Comparison of ENCODE assay signal across 9 mouse cellular contexts in the genomic region with DNA sequence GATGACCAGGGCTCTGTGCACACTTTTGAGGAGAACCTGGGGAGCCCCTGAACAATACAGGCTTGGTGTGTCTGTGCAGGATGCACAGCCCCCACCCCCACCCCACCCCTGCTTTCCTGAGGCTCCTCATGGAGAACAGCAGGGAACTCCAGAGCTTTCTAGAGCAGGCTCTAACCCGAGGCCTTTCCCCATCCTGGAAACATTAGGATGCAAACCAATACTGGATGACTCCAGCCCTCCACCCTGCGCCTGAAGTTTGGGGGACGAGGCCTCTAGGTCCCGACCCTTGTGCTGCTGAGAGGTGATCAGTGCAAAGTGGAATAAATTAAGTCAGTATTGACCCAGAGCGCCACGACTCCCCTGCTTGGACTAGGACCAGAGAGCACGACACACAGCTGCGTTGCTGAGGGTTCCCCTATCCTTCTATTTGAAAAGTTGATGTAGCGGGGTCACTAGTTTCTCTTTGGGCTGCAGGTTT. TPM values are rescaled to one million over a fixed set of nuclear protein-coding genes. Genes with fewer than 3 reads are reported as not detected.
A peak's percentile ranks its signal among the peaks of the same experiment; 100 is the strongest.
DNase-seq lines count a peak whose midpoint lies in the region; ATAC-seq and TF ChIP-seq lines count a peak whose summit lies in the region.
"Had no signal": no experiment of that assay in that cellular context is flagged by ENCODE, and none has a peak within 500 bp of the region (broad histone marks: within the 10 kb centered on the region; RNA-seq: fewer than 3 reads in every experiment).

No protein-coding gene starts in this region.

- TF ChIP-seq POLR2A in embryonic fibroblast, embryonic 13.5 days (IDR thresholded peaks at IDR 0.05; ENCODE audit: low read depth, low read length), result no peak

- peaks cover 100% of the 10 kb centered on the region for H3K27me3 ChIP-seq in lung, embryonic 15.5 days
- H3K27me3 ChIP-seq in limb, embryonic 10.5 days (ENCODE audit: low read depth, poor library complexity, severe bottlenecking), result peaks cover 100% of the 10 kb centered on the region
- peaks cover 11% of the 10 kb centered on the region for H3K27me3 ChIP-seq in neural tube, embryonic 14.5 days (ENCODE audit: control insufficient read depth, insufficient read depth, low read length)

- no peaks in the 10 kb centered on the region for H3K36me3 ChIP-seq in lung, embryonic 15.5 days
- no peaks in the 10 kb centered on the region for H3K36me3 ChIP-seq in limb, embryonic 10.5 days
- no peaks in the 10 kb centered on the region for H3K36me3 ChIP-seq in neural tube, embryonic 14.5 days (ENCODE audit: control insufficient read depth, insufficient read depth, low read length)

- no peak overlapping the region for H3K9ac ChIP-seq in lung, embryonic 15.5 days
- H3K9ac ChIP-seq in neural tube, embryonic 14.5 days (replicated peaks; ENCODE audit: low read depth, low read length), result no peak overlapping the region

- peaks cover 35% of the 10 kb centered on the region for H3K4me1 ChIP-seq in lung, embryonic 15.5 days
- H3K4me1 ChIP-seq in embryonic fibroblast, embryonic 13.5 days (ENCODE audit: control insufficient read depth, insufficient read depth, low read length), result peaks cover 2% of the 10 kb centered on the region; the same call in 1 of the 2 replicates
- H3K4me1 ChIP-seq in limb, embryonic 10.5 days, result peaks cover 99% of the 10 kb centered on the region
- peaks cover 38% of the 10 kb centered on the region for H3K4me1 ChIP-seq in neural tube, embryonic 14.5 days (ENCODE audit: control insufficient read depth, insufficient read depth, low read length)

- no peak overlapping the region for H3K27ac ChIP-seq in lung, embryonic 15.5 days
- no peak overlapping the region for H3K27ac ChIP-seq in embryonic fibroblast, embryonic 13.5 days (ENCODE audit: insufficient read depth, low read length)
- no peak overlapping the region; the same call in 1 of the 2 replicates for H3K27ac ChIP-seq in limb, embryonic 10.5 days
- no peak overlapping the region for H3K27ac ChIP-seq in neural tube, embryonic 14.5 days (ENCODE audit: low read depth, low read length)

- no peak for ATAC-seq in lung, embryonic 15.5 days (ENCODE audit: borderline replicate concordance, extremely low read depth, low FRiP score, low TSS enrichment)
- no peak for ATAC-seq in neural tube, embryonic 14.5 days (ENCODE audit: low read depth)
- no peak for ATAC-seq in erythroid progenitor cell, adult 5-6 weeks (replicated peaks; ENCODE audit: low FRiP score, poor library complexity, severe bottlenecking)

- peak overlapping the region; percentile 59 for H3K4me2 ChIP-seq in lung, embryonic 15.5 days
- H3K4me2 ChIP-seq in neural tube, embryonic 14.5 days (ENCODE audit: low read depth, low read length), result peak overlapping the region; percentile 78

- TF ChIP-seq CTCF in embryonic fibroblast, embryonic 13.5 days (IDR thresholded peaks at IDR 0.05; ENCODE audit: borderline replicate concordance, insufficient read depth, low read length), result no peak

- no peak for DNase-seq in lung, postnatal 25 days (ENCODE audit: low spot score)
- no peak for DNase-seq in limb, embryonic 10.5 days (ENCODE audit: low spot score)
- DNase-seq in urinary bladder, adult 2 months (ENCODE audit: low spot score), result no peak
- no peak for DNase-seq in right cerebral cortex, postnatal 10 days (ENCODE audit: low spot score in 2 of 2)
- DNase-seq: cerebellum, adult 11 months had no signal

- H3K9me3 ChIP-seq in lung, embryonic 15.5 days, result no peaks in the 10 kb centered on the region
- no peaks in the 10 kb centered on the region for H3K9me3 ChIP-seq in limb, embryonic 10.5 days (replicated peaks)
- H3K9me3 ChIP-seq in neural tube, embryonic 14.5 days (ENCODE audit: control insufficient read depth, low read length), result no peaks in the 10 kb centered on the region

- WGBS in lung, embryonic 15.5 days, result 17% methylated on average over 9 of the region's 9 CpGs
- 16% methylated on average over 9 of the region's 9 CpGs for WGBS in limb, embryonic 10.5 days
- WGBS in neural tube, embryonic 14.5 days, result 9% methylated on average over 9 of the region's 9 CpGs

- peak overlapping the region; percentile 30 for H3K4me3 ChIP-seq in lung, embryonic 15.5 days
- H3K4me3 ChIP-seq in embryonic fibroblast, embryonic 13.5 days (ENCODE audit: insufficient read depth, low read length), result 0 out of 2 replicates have a peak overlapping the region, but pooled peaks have one; percentile 31
- peak overlapping the region; percentile 49 for H3K4me3 ChIP-seq in limb, embryonic 10.5 days
- H3K4me3 ChIP-seq in neural tube, embryonic 14.5 days (ENCODE audit: low read depth, low read length), result peak overlapping the region; percentile 54; the same call in 1 of the 2 replicates

RNA-seq across cellular contexts. Expression of gene Gbx2, which starts 4.4 kb away (rescaled TPM):
- polyA plus RNA-seq in lung, embryonic 15.5 days (2015; fragmentation: Nextera tagmentation; extraction: Ambion mirVana), result 0.16 TPM in 1 of 2 replicates, not detected in the other
- not detected in 2 replicates for polyA plus RNA-seq in embryonic fibroblast, embryonic 13.5 days (2011; ENCODE audit: insufficient read length, low read depth, missing spikeins)
- polyA plus RNA-seq in limb, embryonic 10.5 days (2016; fragmentation: Nextera tagmentation; extraction: Ambion mirVana), result 5.3 and 9.5 TPM in 2 replicates
- polyA plus RNA-seq in neural tube, embryonic 14.5 days (2014; fragmentation: Nextera tagmentation; extraction: Ambion mirVana), result 25.4 and 30.9 TPM in 2 replicates
- polyA plus RNA-seq in urinary bladder, adult 2 months (2012; rRNA removed), result not detected in 2 replicates
- total RNA-seq in erythroid progenitor cell, adult 5-6 weeks (2015; ENCODE audit: low replicate concordance), result not detected in 2 replicates
- not detected in 2 replicates for total RNA-seq in erythroid progenitor cell, adult 5-6 weeks (2017; ENCODE audit: low replicate concordance)
